Mouse (Mus musculus) brain, embryonic 14.5 days (tissue): Measurements from ENCODE around the gene Cdc73.

Source experiments
- CTCF ChIP-seq: fragments of 200-500 bp; IDR thresholded peaks from 2 replicates; pipeline ENCODE4 v1.5.1; 2012; ENCODE audit warnings: inconsistent platforms, mild to moderate bottlenecking, moderate library complexity, borderline replicate concordance; ENCODE audit not compliant: insufficient read depth, insufficient read length; ENCODE audit errors: extremely low read depth
- POLR2A ChIP-seq: fragments of 200-500 bp; IDR thresholded peaks from 2 replicates; pipeline ENCODE4 v1.6.1; 2012; ENCODE audit warnings: mild to moderate bottlenecking, inconsistent platforms, borderline replicate concordance; ENCODE audit not compliant: poor library complexity, insufficient read depth, insufficient read length, severe bottlenecking; ENCODE audit errors: extremely low read depth

DNA sequence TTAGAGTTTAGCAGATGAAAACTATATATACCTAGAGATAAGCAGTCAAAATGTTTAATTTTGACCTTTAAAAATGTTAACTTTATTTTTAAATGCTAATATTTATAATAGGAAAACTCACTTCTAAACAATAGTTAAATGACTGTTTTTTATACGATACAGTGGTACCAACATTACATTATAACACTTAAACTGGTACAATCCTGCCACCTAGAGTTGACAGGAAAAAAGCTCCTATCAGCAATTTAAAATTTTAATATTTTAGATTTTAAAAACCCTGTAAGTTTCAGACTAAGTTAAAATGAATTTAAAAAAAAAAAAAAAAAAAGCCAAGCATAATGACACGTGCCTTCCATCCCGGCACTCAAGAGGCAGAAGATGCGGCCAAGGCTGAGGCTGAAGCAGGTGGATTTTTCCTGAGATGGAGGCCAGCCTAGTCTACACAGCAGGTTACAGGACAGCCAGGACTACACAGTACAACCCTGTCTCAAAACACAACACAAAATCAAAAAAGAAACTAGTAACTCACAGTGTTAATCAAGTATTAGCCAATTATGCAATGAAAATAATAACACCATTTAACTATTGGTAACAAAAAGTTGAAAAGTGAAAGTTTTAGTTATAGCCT lies 26.8 kb downstream of the Cdc73 start:
- TF ChIP-seq POLR2A = no peak
- no peak for TF ChIP-seq CTCF
